Mouse (Mus musculus): ENCODE measurements around the gene Ndufv1. TPM values are rescaled to one million over a fixed set of nuclear protein-coding genes. Genes with fewer than 3 reads are reported as not detected.
"Not testable (repeated sequence)": the region's sequence is repeated elsewhere in the genome, so short reads cannot be mapped to it uniquely, and the experiment has no call there.

Ndufv1 gene
- polyA plus RNA-seq, 1 experiment from 2014 or later: 223 TPM

DNA sequence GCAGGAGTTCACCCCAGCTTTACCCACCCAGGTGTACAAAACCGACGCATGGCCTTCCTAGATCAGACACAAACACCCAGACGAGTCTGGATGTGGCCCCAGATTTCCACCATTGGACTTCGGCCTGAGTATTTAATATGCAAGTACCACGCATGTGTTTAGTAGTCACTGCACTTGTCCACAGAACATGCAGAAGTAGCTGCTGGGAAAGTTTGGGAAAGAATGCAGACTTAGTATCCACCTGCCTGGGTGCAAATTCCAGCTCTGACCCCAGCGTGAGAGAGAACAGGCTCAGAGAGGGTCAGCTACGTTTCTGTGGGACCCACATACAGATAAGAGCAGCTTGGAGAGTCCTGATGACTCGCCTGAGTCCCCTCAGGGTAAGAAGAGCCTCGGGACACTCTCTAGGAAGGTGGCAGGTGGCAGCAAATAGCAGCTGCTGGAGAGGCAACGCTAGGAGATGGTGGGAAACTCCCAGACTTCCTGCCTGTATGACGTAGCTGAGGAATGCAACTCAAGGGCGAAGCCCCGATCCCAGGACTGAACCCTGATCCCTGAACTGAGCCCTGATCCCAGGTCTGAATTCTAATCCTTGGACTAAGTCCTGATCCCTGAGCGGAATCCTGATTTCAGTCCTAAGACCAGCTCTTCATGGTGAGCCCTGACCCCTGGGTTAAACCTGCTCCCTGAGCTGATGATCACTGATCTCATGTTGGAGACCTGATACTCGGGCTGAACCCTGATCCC, 43.5 kb upstream of the Ndufv1 start:
- Histone ChIP-seq H3K4me1 (ENCODE audit: control insufficient read depth, insufficient read depth, low read length) (no peaks in the 10 kb centered on the region), H3K9me3 (ENCODE audit: control insufficient read depth, low read length) (no peaks in the 10 kb centered on the region), H3K36me3 (ENCODE audit: control insufficient read depth, insufficient read depth, low read length) (no peaks in the 10 kb centered on the region), H3K27me3 (ENCODE audit: control insufficient read depth, insufficient read depth, low read length) (no peaks in the 10 kb centered on the region), H3K27ac (ENCODE audit: low read depth, low read length) (no peak overlapping the region), H3K9ac (ENCODE audit: low read depth, low read length) (no peak overlapping the region; the same call in 1 of the 2 replicates), H3K4me3 (ENCODE audit: low read length) (no peak overlapping the region), H3K4me2 (replicated peaks; ENCODE audit: low read depth, low read length) (no peak overlapping the region)
- WGBS: 56% methylated on average over 15 of the region's 15 CpGs
- no peak for ATAC-seq (ENCODE audit: low FRiP score, low TSS enrichment)

DNA sequence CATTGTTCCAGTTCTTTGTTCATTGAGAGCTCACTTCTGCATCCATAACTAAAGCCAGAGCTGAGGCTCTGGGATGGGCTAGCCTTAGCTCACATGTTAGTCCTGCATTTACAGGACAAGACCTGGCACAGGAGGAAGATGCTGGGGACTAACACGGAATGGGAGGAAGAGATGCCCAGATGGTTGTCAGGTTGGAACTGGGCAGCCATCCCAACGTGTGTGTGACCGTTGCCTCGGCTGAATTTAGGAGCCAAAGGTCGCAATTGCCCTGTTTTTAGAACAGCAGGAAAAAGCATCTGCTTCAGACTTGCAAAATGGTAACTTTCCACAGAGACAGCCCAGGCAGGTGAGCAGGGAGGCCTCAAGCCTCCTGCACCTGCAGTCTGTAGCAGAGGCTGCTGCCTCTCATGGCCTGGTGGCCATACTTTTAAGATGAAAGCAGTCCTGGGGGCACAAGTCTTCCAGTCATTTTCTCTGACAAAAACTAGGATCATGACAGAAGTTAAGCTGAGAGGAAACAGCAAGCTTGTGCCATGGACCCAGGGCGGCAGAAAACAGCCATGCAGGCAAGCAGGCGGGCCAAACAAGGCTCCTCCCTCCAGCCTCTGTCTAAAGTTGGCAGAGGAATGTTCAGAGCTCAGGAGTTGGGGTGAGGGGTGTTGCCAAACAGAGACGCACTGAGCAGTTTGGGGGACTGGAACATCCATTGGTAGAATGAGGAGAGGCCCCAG, 42.8 kb upstream of the Ndufv1 start:
- no peak for ATAC-seq (ENCODE audit: low FRiP score, low TSS enrichment)
- WGBS: 76% methylated on average over 8 of the region's 8 CpGs
- H3K4me2 ChIP-seq (replicated peaks; ENCODE audit: low read depth, low read length): no peak overlapping the region
- no peaks in the 10 kb centered on the region for H3K36me3 ChIP-seq (ENCODE audit: control insufficient read depth, insufficient read depth, low read length)
- no peak overlapping the region for H3K27ac ChIP-seq (ENCODE audit: low read depth, low read length)
- no peaks in the 10 kb centered on the region for H3K27me3 ChIP-seq (ENCODE audit: control insufficient read depth, insufficient read depth, low read length)
- no peak overlapping the region for H3K4me3 ChIP-seq (ENCODE audit: low read length)
- H3K9me3 ChIP-seq (ENCODE audit: control insufficient read depth, low read length): no peaks in the 10 kb centered on the region
- H3K9ac ChIP-seq (ENCODE audit: low read depth, low read length): no peak overlapping the region
- H3K4me1 ChIP-seq (ENCODE audit: control insufficient read depth, insufficient read depth, low read length): no peaks in the 10 kb centered on the region

DNA sequence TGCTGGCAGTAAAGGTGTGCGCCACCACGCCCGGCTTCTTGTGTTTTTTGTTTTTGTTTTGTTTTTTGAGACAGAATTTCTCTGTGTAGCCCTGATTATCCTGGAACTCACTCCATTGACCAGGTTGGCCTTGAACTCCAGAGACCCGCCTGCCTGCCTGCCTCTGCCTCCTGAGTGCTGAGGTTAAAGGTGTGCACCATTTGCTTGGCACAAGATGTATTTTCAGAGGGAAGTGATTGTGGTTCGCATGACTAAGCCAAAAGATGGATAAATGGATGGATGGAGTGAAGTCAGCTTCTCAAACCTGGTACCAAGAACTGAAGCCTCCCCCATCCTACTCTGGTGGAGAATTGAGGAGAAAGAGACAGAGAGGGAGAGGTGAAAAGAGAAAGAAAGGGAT, 42.0 kb upstream of the Ndufv1 start:
- Histone ChIP-seq H3K27me3 (ENCODE audit: control insufficient read depth, insufficient read depth, low read length) (no peaks in the 10 kb centered on the region), H3K4me1 (ENCODE audit: control insufficient read depth, insufficient read depth, low read length) (no peaks in the 10 kb centered on the region), H3K36me3 (ENCODE audit: control insufficient read depth, insufficient read depth, low read length) (no peaks in the 10 kb centered on the region), H3K9me3 (ENCODE audit: control insufficient read depth, low read length) (no peaks in the 10 kb centered on the region), H3K9ac (ENCODE audit: low read depth, low read length) (no peak overlapping the region), H3K4me2 (replicated peaks; ENCODE audit: low read depth, low read length) (no peak overlapping the region), H3K27ac (ENCODE audit: low read depth, low read length) (no peak overlapping the region), H3K4me3 (ENCODE audit: low read length) (no peak overlapping the region)
- 90% methylated on average over 5 of the region's 5 CpGs for WGBS
- ATAC-seq (ENCODE audit: low FRiP score, low TSS enrichment): no peak

DNA sequence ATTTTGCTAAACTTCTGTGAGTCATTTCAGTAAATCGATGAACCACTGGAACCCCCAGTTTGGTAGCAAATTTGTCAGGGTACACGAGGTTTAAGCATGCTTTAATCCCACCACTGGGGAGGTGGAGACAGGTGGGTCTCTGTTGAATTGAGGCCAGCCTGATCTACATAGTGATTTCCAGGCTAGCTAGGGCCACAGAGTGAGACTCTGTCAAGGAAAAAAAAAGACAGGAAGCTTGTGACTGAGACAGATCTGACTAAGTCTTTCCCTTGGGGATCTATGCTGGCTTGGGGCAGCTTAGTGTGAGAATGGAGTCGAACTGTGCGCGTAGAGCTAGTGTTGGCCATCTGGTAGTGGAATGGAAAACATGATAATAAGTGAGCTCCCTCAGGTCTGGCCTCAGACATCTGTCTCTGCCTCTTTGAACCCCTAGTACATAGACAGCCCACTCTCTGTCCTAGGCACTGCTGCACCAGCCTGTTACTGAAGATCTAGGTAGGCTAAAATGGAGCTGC, 40.0 kb upstream of the Ndufv1 start:
- WGBS: 79% methylated on average over 5 of the region's 5 CpGs
- ATAC-seq (ENCODE audit: low FRiP score, low TSS enrichment): no peak

DNA sequence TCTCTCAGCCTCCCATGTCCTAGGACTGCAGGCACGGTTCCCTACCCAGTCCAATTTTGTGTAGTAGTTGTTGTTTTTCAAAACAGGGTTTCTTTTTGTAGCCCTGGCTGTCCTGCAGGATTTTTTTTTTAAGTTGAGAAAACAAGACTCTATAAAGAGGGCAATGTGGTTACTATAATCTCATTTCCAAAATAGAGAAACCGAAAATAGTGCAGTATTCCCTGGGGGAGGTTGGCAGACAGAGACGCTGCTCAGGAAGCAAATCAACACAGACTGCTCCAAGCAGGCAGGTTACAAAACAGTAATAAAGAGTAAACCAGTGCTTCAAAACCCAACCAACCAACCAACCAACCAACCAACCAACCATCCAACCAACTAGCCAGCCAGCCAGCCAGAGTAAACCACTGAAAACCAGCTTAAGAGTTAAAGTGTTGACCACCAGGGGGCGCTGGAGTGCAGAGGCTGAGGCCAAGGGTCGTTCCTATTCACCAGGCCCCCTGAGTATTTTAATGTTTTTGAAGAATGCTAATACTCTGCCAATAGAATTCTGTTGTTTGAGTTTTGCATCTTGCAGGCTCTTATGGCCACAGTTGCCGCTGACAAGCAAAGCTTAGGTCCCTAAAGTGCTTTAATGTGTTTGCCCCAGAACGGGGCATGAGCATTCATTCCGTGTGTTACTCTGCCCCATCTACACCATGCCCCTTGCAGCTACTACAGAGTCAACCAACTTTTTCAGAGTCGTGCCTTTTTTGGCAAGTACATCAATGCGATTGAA, 39.3 kb upstream of the Ndufv1 start:
- WGBS: 53% methylated on average over 10 of the region's 10 CpGs
- Histone ChIP-seq H3K27me3 (ENCODE audit: control insufficient read depth, insufficient read depth, low read length) (no peaks in the 10 kb centered on the region), H3K4me3 (ENCODE audit: low read length) (no peak overlapping the region), H3K9ac (ENCODE audit: low read depth, low read length) (no peak overlapping the region), H3K36me3 (ENCODE audit: control insufficient read depth, insufficient read depth, low read length) (no peaks in the 10 kb centered on the region), H3K4me2 (replicated peaks; ENCODE audit: low read depth, low read length) (no peak overlapping the region), H3K9me3 (ENCODE audit: control insufficient read depth, low read length) (no peaks in the 10 kb centered on the region), H3K4me1 (ENCODE audit: control insufficient read depth, insufficient read depth, low read length) (no peaks in the 10 kb centered on the region), H3K27ac (ENCODE audit: low read depth, low read length) (no peak overlapping the region)
- ATAC-seq (ENCODE audit: low FRiP score, low TSS enrichment): no peak

More for the DNA sequence above, 40.0 kb upstream of the Ndufv1 start:
- H3K9me3 ChIP-seq (ENCODE audit: control insufficient read depth, low read length): no peaks in the 10 kb centered on the region
- H3K4me2 ChIP-seq (replicated peaks; ENCODE audit: low read depth, low read length): no peak overlapping the region
- no peak overlapping the region for H3K4me3 ChIP-seq (ENCODE audit: low read length)
- H3K9ac ChIP-seq (ENCODE audit: low read depth, low read length): no peak overlapping the region
- no peaks in the 10 kb centered on the region for H3K27me3 ChIP-seq (ENCODE audit: control insufficient read depth, insufficient read depth, low read length)
- H3K4me1 ChIP-seq (ENCODE audit: control insufficient read depth, insufficient read depth, low read length): no peaks in the 10 kb centered on the region
- H3K36me3 ChIP-seq (ENCODE audit: control insufficient read depth, insufficient read depth, low read length): no peaks in the 10 kb centered on the region
- H3K27ac ChIP-seq (ENCODE audit: low read depth, low read length): no peak overlapping the region

DNA sequence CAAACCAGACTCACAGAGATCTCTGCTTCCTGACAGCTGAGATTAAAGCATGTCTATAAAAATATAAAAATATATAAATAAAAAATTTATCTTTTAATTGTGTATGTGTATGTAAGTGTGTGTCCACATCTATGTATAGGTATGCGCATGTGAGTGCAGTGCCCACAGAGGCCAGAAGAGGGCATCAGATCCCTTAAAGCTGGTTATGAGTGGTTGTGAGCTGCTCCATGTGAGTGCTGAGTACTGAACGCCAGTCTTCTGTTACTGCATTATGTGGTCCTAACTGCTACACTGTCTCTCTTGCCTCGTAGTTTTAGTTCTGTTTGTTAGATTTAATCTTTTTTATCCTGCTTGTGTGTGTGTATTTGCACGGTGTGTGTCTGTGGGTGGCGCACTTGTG, 38.4 kb upstream of the Ndufv1 start:
- Histone ChIP-seq H3K9me3 (ENCODE audit: control insufficient read depth, low read length) (no peaks in the 10 kb centered on the region), H3K9ac (ENCODE audit: low read depth, low read length) (no peak overlapping the region), H3K4me2 (replicated peaks; ENCODE audit: low read depth, low read length) (no peak overlapping the region), H3K27me3 (ENCODE audit: control insufficient read depth, insufficient read depth, low read length) (no peaks in the 10 kb centered on the region), H3K36me3 (ENCODE audit: control insufficient read depth, insufficient read depth, low read length) (no peaks in the 10 kb centered on the region), H3K27ac (ENCODE audit: low read depth, low read length) (no peak overlapping the region), H3K4me1 (ENCODE audit: control insufficient read depth, insufficient read depth, low read length) (no peaks in the 10 kb centered on the region), H3K4me3 (ENCODE audit: low read length) (no peak overlapping the region)
- WGBS: 93% methylated on average over 5 of the region's 5 CpGs
- ATAC-seq (ENCODE audit: low FRiP score, low TSS enrichment): no peak

DNA sequence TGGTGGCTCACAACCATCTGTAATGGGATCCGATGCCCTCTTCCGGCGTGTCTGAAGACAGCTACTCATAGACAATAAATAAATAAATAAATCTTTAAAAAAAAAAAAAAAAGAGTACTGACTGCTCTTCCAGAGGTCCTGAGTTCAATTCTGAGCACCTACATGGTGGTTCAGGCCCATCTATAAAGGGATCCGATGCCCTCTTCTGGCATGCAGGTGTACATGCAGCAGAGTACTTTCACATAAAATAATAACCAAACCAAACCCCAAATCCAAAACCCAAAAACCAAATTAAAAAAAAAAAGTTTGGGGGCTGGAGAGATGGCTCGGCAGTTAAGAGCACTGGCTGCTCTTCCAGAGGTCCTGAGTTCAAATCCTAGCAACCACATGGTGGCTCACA, 36.5 kb upstream of the Ndufv1 start:
- not testable (repeated sequence) for H3K27ac ChIP-seq (ENCODE audit: low read depth, low read length); ATAC-seq (ENCODE audit: low FRiP score, low TSS enrichment); H3K4me2 ChIP-seq (replicated peaks; ENCODE audit: low read depth, low read length); H3K36me3 ChIP-seq (ENCODE audit: control insufficient read depth, insufficient read depth, low read length); H3K9ac ChIP-seq (ENCODE audit: low read depth, low read length); H3K4me1 ChIP-seq (ENCODE audit: control insufficient read depth, insufficient read depth, low read length); H3K4me3 ChIP-seq (ENCODE audit: low read length); H3K27me3 ChIP-seq (ENCODE audit: control insufficient read depth, insufficient read depth, low read length); H3K9me3 ChIP-seq (ENCODE audit: control insufficient read depth, low read length)
- WGBS: 70% methylated on average over 5 of the region's 5 CpGs

DNA sequence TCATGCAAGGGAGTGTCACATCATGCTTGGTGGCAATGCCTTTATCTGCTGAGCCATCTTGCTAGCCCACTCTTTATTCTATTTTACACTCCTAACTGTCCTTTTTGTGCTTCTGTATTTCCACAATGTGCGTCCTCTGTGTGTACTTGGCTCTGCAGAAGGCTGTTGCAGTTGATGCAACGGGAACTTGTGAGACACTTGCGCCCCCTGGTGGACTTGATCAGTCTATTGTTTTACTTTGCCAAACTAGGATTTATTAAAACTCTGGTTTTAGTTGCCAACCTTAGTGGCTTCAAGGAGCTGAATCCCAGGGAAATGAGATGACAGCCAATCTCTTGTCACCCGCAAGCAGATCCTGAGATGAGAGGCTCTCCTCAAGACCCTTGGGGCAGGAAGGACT, 35.3 kb upstream of the Ndufv1 start:
- H3K9ac ChIP-seq (ENCODE audit: low read depth, low read length): no peak overlapping the region
- no peaks in the 10 kb centered on the region for H3K9me3 ChIP-seq (ENCODE audit: control insufficient read depth, low read length)
- no peaks in the 10 kb centered on the region for H3K36me3 ChIP-seq (ENCODE audit: control insufficient read depth, insufficient read depth, low read length)
- no peak overlapping the region for H3K27ac ChIP-seq (ENCODE audit: low read depth, low read length)
- no peaks in the 10 kb centered on the region for H3K27me3 ChIP-seq (ENCODE audit: control insufficient read depth, insufficient read depth, low read length)
- no peak for ATAC-seq (ENCODE audit: low FRiP score, low TSS enrichment)
- H3K4me1 ChIP-seq (ENCODE audit: control insufficient read depth, insufficient read depth, low read length): no peaks in the 10 kb centered on the region
- no peak overlapping the region for H3K4me3 ChIP-seq (ENCODE audit: low read length)
- WGBS: 16% methylated on average over 4 of the region's 4 CpGs
- H3K4me2 ChIP-seq (replicated peaks; ENCODE audit: low read depth, low read length): no peak overlapping the region

Data from kidney, embryonic 14.5 days (tissue).